Mouse (Mus musculus) neural tube, embryonic 13.5 days (tissue): ENCODE measurements around the gene Tsn. TPM values are rescaled to one million over a fixed set of nuclear protein-coding genes. Genes with fewer than 3 reads are reported as not detected.

Source experiments
- ATAC-seq: fragments of 200-750 bp; cut with Nextera tagmentation; 2 replicates; pipeline ENCODE4 v1.8.0; 2017; ENCODE audit warnings: low read depth, mild to moderate bottlenecking, moderate TSS enrichment, moderate library complexity
- H3K27ac ChIP-seq: fragments of 300-500 bp; sonication (generic); replicated peaks from 2 replicates; pipeline ENCODE4 v1.5.1; 2015; ENCODE audit warnings: moderate library complexity, mild to moderate bottlenecking, inconsistent platforms
- H3K27me3 ChIP-seq: fragments of 300-500 bp; sonication (generic); 2 replicates; pipeline ENCODE4 v1.6.1; 2015; ENCODE audit warnings: mild to moderate bottlenecking, inconsistent platforms
- H3K36me3 ChIP-seq: fragments of 300-500 bp; sonication (generic); 2 replicates; pipeline ENCODE4 v1.6.1; 2015; ENCODE audit warnings: mild to moderate bottlenecking, inconsistent platforms
- H3K4me1 ChIP-seq: fragments of 300-500 bp; sonication (generic); replicated peaks from 2 replicates; pipeline ENCODE4 v1.6.1; 2015; ENCODE audit warnings: inconsistent platforms
- H3K4me2 ChIP-seq: fragments of 300-500 bp; sonication (generic); 2 replicates; pipeline ENCODE4 v1.6.1; 2015; ENCODE audit warnings: inconsistent platforms, mild to moderate bottlenecking, moderate library complexity
- H3K4me3 ChIP-seq: fragments of 300-500 bp; sonication (generic); 2 replicates; pipeline ENCODE4 v1.5.1; 2015; ENCODE audit warnings: mild to moderate bottlenecking, inconsistent platforms
- H3K9ac ChIP-seq: fragments of 300-500 bp; sonication (generic); 2 replicates; pipeline ENCODE4 v1.6.1; 2015; ENCODE audit warnings: moderate library complexity, mild to moderate bottlenecking, inconsistent platforms
- H3K9me3 ChIP-seq: fragments of 300-500 bp; sonication (generic); 2 replicates; pipeline ENCODE4 v1.6.1; 2016; ENCODE audit warnings: inconsistent platforms
- WGBS: fragments of 180-500 bp; shearing (Covaris S2); methylation state at CpG from one replicate; pipeline ENCODE4 v1.1.7; 2015; 5-methylcytosine and 5-hydroxymethylcytosine counted together
- polyA plus RNA-seq: library from polyadenylated mRNA; unstranded; fragments of >200 nt; fragmentation: Nextera tagmentation; extraction: Ambion mirVana; gene quantifications from 2 replicates; pipeline ENCODE4 v1.2.1, GENCODE M21; 2015

Tsn gene
- polyA plus RNA-seq, result 417 and 418 TPM in 2 replicates

GRCm38 (mm10) chr1:118311622-118312326 is at the start of gene Tsn:
TSS of gene Tsn (minus strand) at chr1:118311739.
- no peaks in the 10 kb centered on the region for H3K9me3 ChIP-seq
- H3K27ac ChIP-seq, result peak within 1 kb of the TSS; percentile 91
- H3K9ac ChIP-seq, result peak within 1 kb of the TSS; percentile 82
- peak within 1 kb of the TSS; percentile 70 for H3K4me3 ChIP-seq
- H3K36me3 ChIP-seq, result peaks cover 7% of the 10 kb centered on the region
- peaks cover 12% of the 10 kb centered on the region for H3K4me1 ChIP-seq
- WGBS, result 57% methylated on average over 12 of the region's 12 CpGs
- H3K27me3 ChIP-seq, result no peaks in the 10 kb centered on the region
- ATAC-seq, result peak; percentile 47
- peak within 1 kb of the TSS; percentile 63 for H3K4me2 ChIP-seq

DNA sequence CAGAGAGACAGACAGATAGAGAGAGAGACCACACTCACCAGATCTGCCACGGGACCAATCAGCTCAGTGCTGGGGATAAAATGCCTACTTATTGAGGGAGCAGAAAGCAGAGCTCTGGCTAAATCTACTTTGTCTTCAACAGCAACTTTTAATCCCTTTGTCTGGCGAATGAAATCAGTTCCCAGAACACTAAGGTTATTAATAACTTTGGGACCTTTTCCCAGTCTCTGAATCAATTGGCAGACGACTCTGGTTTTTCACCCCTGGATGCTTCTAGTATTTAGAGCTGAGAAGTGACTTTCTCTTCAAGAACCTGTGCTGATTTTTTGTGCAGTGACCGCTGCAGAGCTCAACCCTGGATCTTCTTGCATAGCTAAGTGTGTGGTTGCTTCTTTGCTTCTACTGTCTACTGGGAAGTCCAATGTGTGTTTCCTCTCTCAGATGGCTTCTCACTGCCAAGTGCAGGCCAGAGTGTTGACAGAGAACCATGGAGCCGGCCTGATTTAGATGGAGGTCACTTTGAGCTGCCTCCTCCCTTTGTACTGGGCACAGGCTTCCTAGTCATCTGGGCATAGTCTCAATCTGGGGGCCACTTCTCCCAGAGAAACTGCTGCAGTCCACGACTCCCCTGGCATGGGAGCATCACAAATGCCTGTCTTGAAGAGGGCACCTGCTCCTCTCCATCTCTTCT is 47.7 kb upstream of the Tsn start:
- Histone ChIP-seq H3K4me1 (no peaks in the 10 kb centered on the region), H3K4me2 (no peak overlapping the region)
- 79% methylated on average over 6 of the region's 6 CpGs for WGBS

DNA sequence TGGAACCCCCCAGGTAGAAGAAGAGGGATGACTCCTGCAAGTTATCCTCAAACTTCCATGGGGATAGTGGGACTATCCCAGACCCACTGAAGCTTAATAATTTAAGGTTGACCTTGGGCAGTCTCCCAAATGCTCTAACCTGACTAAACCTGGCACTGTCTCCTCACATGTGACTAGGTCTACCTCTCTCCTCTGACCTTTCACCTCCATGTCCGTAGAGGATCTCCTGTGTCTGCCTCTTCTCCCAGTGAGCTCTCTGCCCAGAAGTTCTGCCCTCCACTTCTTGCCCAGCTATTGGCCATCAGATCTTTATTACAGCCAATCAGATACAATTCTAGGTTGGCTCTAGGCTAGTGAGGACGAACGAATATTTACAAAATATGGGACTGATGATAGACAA is 38.4 kb upstream of the Tsn start:
- Histone ChIP-seq H3K9me3 (no peaks in the 10 kb centered on the region), H3K36me3 (no peaks in the 10 kb centered on the region), H3K4me3 (no peak overlapping the region), H3K4me1 (no peaks in the 10 kb centered on the region), H3K4me2 (no peak overlapping the region), H3K9ac (no peak overlapping the region), H3K27me3 (no peaks in the 10 kb centered on the region), H3K27ac (no peak overlapping the region)
- 87% methylated on average over 3 of the region's 3 CpGs for WGBS
- ATAC-seq, result no peak

More for the DNA sequence above, 47.7 kb upstream of the Tsn start:
- Histone ChIP-seq H3K27ac (no peak overlapping the region), H3K4me3 (no peak overlapping the region), H3K9me3 (no peaks in the 10 kb centered on the region), H3K36me3 (no peaks in the 10 kb centered on the region), H3K27me3 (no peaks in the 10 kb centered on the region), H3K9ac (no peak overlapping the region)
- ATAC-seq, result no peak

DNA sequence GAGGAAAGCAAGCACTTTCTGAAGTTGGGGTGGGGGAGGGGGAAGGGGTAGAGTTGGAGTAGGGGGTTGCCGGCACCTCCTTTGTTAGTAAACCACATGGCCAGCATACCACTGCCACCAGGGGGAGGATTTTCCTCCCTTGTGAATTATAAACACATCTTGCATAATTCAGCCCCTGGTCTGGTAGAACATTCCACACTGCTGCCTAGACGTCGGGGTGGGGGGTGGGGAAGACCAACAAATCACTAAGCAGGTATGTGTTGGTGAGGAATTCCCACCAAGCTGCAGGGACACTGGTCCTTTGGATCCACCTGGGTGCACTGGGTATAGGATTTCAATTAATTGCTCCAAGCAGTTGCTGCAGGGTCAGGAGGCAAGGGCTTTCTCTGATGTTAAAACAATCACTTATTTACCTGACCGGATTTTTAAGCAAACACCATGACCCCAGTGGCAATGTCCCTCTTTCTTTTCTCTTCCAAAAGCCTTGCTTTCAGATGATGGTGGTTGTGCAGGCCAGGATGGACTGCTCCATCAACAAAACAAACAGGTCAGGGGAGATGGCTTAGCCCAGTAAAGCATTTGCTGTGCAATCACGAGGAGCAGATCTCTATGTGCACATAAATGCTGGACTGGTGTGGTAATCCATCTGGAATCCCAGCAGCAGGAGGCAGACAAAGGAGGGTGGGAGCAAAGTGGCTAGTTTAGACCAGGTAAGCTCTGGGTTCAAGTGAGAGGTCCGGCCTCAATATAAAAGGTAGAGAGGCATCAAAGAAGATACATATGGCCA is 32.3 kb upstream of the Tsn start:
- H3K27ac ChIP-seq, result no peak overlapping the region
- H3K36me3 ChIP-seq, result no peaks in the 10 kb centered on the region
- 47% methylated on average over 6 of the region's 6 CpGs for WGBS
- H3K27me3 ChIP-seq, result no peaks in the 10 kb centered on the region
- no peaks in the 10 kb centered on the region for H3K4me1 ChIP-seq
- no peak overlapping the region for H3K4me3 ChIP-seq
- no peak overlapping the region for H3K4me2 ChIP-seq
- no peaks in the 10 kb centered on the region for H3K9me3 ChIP-seq
- ATAC-seq, result no peak
- no peak overlapping the region for H3K9ac ChIP-seq

- Histone ChIP-seq H3K9me3 (no peaks in the 10 kb centered on the region), H3K27ac (no peak overlapping the region), H3K9ac (no peak overlapping the region), H3K4me2 (no peak overlapping the region), H3K27me3 (no peaks in the 10 kb centered on the region), H3K4me3 (no peak overlapping the region), H3K36me3 (peaks cover 34% of the 10 kb centered on the region), H3K4me1 (no peaks in the 10 kb centered on the region)
- WGBS, result 75% methylated on average over 5 of the region's 5 CpGs
- ATAC-seq, result no peak
Observed at GRCm38 (mm10) chr1:118337921-118338320, 26.4 kb upstream of the Tsn start.

- Histone ChIP-seq H3K4me3 (no peak overlapping the region), H3K9ac (no peak overlapping the region), H3K4me2 (no peak overlapping the region), H3K9me3 (no peaks in the 10 kb centered on the region), H3K27ac (no peak overlapping the region), H3K36me3 (peaks cover 55% of the 10 kb centered on the region), H3K4me1 (no peaks in the 10 kb centered on the region), H3K27me3 (no peaks in the 10 kb centered on the region)
- ATAC-seq, result no peak
Observed at GRCm38 (mm10) chr1:118335847-118336246, 24.3 kb upstream of the Tsn start.

DNA sequence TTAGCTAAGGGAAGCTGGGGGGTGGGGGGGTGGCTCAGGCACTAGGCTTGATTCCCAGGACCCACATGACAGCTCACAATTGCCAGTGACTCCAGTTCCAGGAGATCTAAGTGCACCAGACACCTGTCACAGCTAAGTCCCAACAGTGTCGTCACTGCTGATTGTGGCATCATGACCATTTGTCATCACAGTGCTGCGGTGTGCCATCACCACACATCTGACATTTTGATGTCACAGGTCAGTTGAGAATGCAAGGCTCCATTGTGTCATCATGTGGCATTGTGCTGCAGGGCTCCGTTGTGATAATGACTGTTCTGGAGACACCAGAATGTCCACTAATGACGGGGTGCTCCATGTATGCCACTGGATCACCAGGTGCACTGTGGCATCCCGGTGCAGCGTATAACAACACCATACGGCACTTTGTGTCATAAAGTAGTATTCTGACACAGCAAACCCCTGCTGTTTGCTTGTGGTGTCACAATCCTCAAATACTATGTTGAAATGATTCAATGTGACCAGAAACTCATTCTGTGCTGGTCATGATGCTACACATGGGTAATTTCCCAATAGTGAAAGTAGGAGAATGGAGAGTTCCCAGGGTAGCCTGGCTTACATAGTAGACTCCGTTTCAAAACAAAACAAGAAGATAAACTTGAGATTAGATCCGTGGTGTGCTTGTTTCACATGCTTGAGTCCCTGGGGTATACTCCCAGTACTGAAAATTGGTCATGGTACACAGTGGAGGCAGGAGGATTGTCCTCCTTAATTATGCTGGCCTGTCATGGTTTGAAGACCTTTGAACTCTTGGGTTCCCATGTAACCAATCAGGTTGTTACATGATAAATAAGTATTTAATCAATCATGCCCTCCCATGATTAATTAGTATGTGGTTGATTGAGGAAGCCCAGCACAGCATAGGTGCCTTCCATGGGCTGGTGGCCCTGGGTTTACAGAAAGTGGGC is 23.5 kb upstream of the Tsn start:
- Histone ChIP-seq H3K36me3 (peaks cover 63% of the 10 kb centered on the region), H3K4me3 (no peak overlapping the region), H3K27ac (no peak overlapping the region), H3K27me3 (no peaks in the 10 kb centered on the region), H3K9me3 (no peaks in the 10 kb centered on the region), H3K4me2 (no peak overlapping the region), H3K9ac (no peak overlapping the region), H3K4me1 (no peaks in the 10 kb centered on the region)
- ATAC-seq, result no peak
- WGBS, result 85% methylated on average over 9 of the region's 9 CpGs

GRCm38 (mm10) chr1:118321661-118322201 is 10.2 kb upstream of the Tsn start, which contains the start of gene Nifk:
TSS of gene Nifk (plus strand) at chr1:118321839.
- peaks cover 3% of the 10 kb centered on the region for H3K27me3 ChIP-seq
- peak within 1 kb of the TSS; percentile 80 for H3K4me3 ChIP-seq
- peak within 1 kb of the TSS; percentile 78 for H3K9ac ChIP-seq
- no peaks in the 10 kb centered on the region for H3K9me3 ChIP-seq
- peak within 1 kb of the TSS; percentile 93 for H3K4me2 ChIP-seq
- peaks cover 16% of the 10 kb centered on the region for H3K4me1 ChIP-seq
- under 1% methylated on average over 37 of the region's 37 CpGs for WGBS
- ATAC-seq, result peak; percentile 93
- H3K27ac ChIP-seq, result no peak within 1 kb of the TSS
- H3K36me3 ChIP-seq, result peaks cover 29% of the 10 kb centered on the region

DNA sequence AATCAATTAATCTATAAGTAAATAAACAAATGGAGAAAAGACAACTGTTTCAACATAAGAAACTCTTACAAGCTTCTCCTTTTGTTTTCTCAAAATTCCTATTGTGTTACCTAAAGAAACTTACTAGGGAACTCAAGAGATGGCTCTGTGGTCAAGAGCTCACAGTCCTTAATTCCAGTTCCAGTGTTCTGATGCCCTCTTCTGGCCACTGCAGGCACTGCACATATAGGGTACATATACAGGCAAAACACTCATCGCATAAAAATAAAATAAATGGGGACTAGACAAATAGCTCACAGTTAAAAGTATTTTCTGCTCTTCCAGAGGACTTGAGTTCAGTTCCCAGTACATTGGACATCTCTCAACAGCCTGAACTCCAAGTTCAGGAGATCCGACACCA is 9.2 kb upstream of the Tsn start:
- H3K4me1 ChIP-seq, result peaks cover 16% of the 10 kb centered on the region
- no peak overlapping the region for H3K4me2 ChIP-seq
- H3K27ac ChIP-seq, result no peak overlapping the region
- ATAC-seq, result no peak; the same call in 1 of the 2 replicates
- H3K4me3 ChIP-seq, result no peak overlapping the region
- H3K36me3 ChIP-seq, result peaks cover 24% of the 10 kb centered on the region
- H3K9me3 ChIP-seq, result no peaks in the 10 kb centered on the region
- peaks cover 3% of the 10 kb centered on the region for H3K27me3 ChIP-seq
- 59% methylated on average over 2 of the region's 2 CpGs for WGBS
- H3K9ac ChIP-seq, result no peak overlapping the region

DNA sequence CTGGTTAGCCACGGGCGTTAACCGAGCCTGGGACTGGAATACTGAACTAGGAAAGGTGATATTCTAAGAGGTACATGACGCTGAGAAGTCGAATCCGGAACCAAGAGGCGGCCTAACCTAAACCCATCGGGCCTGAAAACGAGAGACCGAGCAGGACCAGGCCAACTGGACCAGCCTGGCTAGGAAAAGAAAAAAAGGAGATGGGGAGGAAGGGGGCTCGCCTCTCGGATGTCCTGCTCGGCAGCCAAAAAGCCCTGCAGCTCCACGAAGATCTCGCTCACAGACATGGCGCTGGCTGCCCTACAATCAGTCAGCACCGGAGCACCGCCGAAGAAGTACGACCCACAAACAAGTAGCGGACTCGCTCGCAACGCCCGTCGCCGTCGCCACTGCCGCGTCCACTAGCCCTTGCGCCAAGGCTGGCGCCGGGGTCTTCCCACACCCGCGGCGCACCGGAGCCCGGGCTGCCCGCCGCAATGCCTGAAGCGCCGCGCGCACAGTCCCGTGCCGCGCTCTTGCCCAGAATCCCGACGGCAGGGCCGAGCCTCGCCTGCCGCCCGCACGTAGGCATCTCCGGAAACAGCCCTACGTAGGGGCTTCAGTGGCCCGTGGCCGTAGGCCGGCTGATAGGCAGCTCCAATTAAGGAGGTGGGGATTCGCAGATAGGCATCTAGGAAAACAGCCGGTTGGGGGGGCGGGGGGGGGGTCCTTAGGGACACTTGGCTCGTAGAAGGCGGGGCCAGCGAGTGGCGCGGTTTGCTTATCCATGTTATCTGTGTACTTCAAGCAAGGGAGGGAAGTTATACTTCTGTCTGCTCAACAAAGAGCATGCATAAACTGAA is 538 bp downstream of the Tsn start:
- H3K36me3 ChIP-seq, result peaks cover 14% of the 10 kb centered on the region
- H3K9ac ChIP-seq, result peak overlapping the region; percentile 82
- ATAC-seq, result peak; percentile 100
- H3K27me3 ChIP-seq, result no peaks in the 10 kb centered on the region
- H3K4me3 ChIP-seq, result peak overlapping the region; percentile 70
- peaks cover 12% of the 10 kb centered on the region for H3K4me1 ChIP-seq
- WGBS, result under 1% methylated on average over 67 of the region's 67 CpGs
- H3K27ac ChIP-seq, result peak overlapping the region; percentile 91
- H3K4me2 ChIP-seq, result peak overlapping the region; percentile 63
- no peaks in the 10 kb centered on the region for H3K9me3 ChIP-seq
